Mouse (Mus musculus) CD4-positive, CD25-positive, alpha-beta regulatory T cell, adult 4 months (primary cell): Measurements from ENCODE around the gene Adcy10. TPM values are rescaled to one million over a fixed set of nuclear protein-coding genes. Genes with fewer than 3 reads are reported as not detected.
A peak's percentile ranks its signal among the peaks of the same experiment; 100 is the strongest.

Experiments
- ATAC-seq: one replicate; pipeline ENCODE4 v1.8.0; 2017
- polyA plus RNA-seq, 2 experiments: library from polyadenylated mRNA; unstranded; fragments of 100-300 nt; shearing (Covaris generic); gene quantifications; one replicate each; pipeline ENCODE4 v1.2.1; 2017

The Adcy10 gene
- under 1 TPM in 1 of 2 experiments, not detected in 1; 0.51 TPM for polyA plus RNA-seq

GRCm38 (mm10) chr1:165484688-165485233, at the start of gene Adcy10:
Gene Adcy10, plus strand, starts transcription at chr1:165485183.
- no peak for ATAC-seq

- no peak for ATAC-seq
These were observed 46.5 kb upstream of the Adcy10 start for GRCm38 (mm10) chr1:165438289-165439021.

- no peak for ATAC-seq
These were observed 44.2 kb upstream of the Adcy10 start for GRCm38 (mm10) chr1:165440788-165441187.

GRCm38 (mm10) chr1:165441201-165441600, 43.8 kb upstream of the Adcy10 start:
- ATAC-seq = no peak

- ATAC-seq = no peak
These were observed 43.3 kb upstream of the Adcy10 start for GRCm38 (mm10) chr1:165441719-165442118.

GRCm38 (mm10) chr1:165459041-165459502, 25.9 kb upstream of the Adcy10 start:
- no peak for ATAC-seq

GRCm38 (mm10) chr1:165459503-165460181, 25.3 kb upstream of the Adcy10 start:
- no peak for ATAC-seq

- ATAC-seq = peak; percentile 75
These were observed 24.6 kb upstream of the Adcy10 start, which contains the start of the genes Dcaf6 and Mpc2 for GRCm38 (mm10) chr1:165460360-165460800. Gene Dcaf6, minus strand, starts transcription at chr1:165460475. Gene Mpc2, plus strand, starts transcription at chr1:165460637.

GRCm38 (mm10) chr1:165460801-165461377, 24.1 kb upstream of the Adcy10 start:
- peak; percentile 85 for ATAC-seq

- ATAC-seq = no peak
These were observed 23.3 kb upstream of the Adcy10 start for GRCm38 (mm10) chr1:165461681-165462080.

- no peak for ATAC-seq
These were observed 22.1 kb upstream of the Adcy10 start for GRCm38 (mm10) chr1:165462861-165463260.

GRCm38 (mm10) chr1:165464574-165464973, 20.4 kb upstream of the Adcy10 start:
- no peak for ATAC-seq

GRCm38 (mm10) chr1:165468971-165469370, 16.0 kb upstream of the Adcy10 start:
- no peak for ATAC-seq

- no peak for ATAC-seq
These were observed 15.3 kb upstream of the Adcy10 start for GRCm38 (mm10) chr1:165469717-165470116.

GRCm38 (mm10) chr1:165471490-165471889, 13.5 kb upstream of the Adcy10 start:
- no peak for ATAC-seq

- no peak for ATAC-seq
These were observed 1.1 kb downstream of the Adcy10 start for GRCm38 (mm10) chr1:165486108-165486507.

- ATAC-seq = no peak
These were observed 4.2 kb downstream of the Adcy10 start for GRCm38 (mm10) chr1:165489197-165489596.

- no peak for ATAC-seq
These were observed 13.9 kb downstream of the Adcy10 start for GRCm38 (mm10) chr1:165498856-165499255.

GRCm38 (mm10) chr1:165503307-165504024, 18.5 kb downstream of the Adcy10 start:
- no peak for ATAC-seq

- no peak for ATAC-seq
These were observed 21.3 kb downstream of the Adcy10 start for GRCm38 (mm10) chr1:165506303-165506702.

GRCm38 (mm10) chr1:165510161-165510560, 25.2 kb downstream of the Adcy10 start:
- no peak for ATAC-seq

- no peak for ATAC-seq
These were observed 35.7 kb downstream of the Adcy10 start for GRCm38 (mm10) chr1:165520716-165521115.
